Mouse (Mus musculus) yolk sac, embryonic 10.5 days (tissue): ENCODE data around the gene Arhgap18.

Source experiments
- DNase-seq: peaks from one replicate; pipeline ENCODE4 v3.0.0-alpha.2; 2017; ENCODE audit warnings: low spot score

Gene Arhgap18

GRCm38 (mm10) chr10:26828412-26829137, 75.4 kb downstream of the Arhgap18 start:
- DNase-seq: peak; percentile 77

- DNase-seq: no peak
These were observed 78.8 kb downstream of the Arhgap18 start for GRCm38 (mm10) chr10:26832068-26832467.

GRCm38 (mm10) chr10:26832669-26833249, 79.5 kb downstream of the Arhgap18 start:
- no peak for DNase-seq

- peak; percentile 33 for DNase-seq
These were observed 80.2 kb downstream of the Arhgap18 start for GRCm38 (mm10) chr10:26833393-26833792.

GRCm38 (mm10) chr10:26849311-26849710, 96.1 kb downstream of the Arhgap18 start:
- no peak for DNase-seq

GRCm38 (mm10) chr10:26849854-26850253, 96.6 kb downstream of the Arhgap18 start:
- DNase-seq: no peak

GRCm38 (mm10) chr10:26854556-26855100, 101.4 kb downstream of the Arhgap18 start:
- no peak for DNase-seq

GRCm38 (mm10) chr10:26855851-26856535, 102.8 kb downstream of the Arhgap18 start:
- no peak for DNase-seq

- no peak for DNase-seq
These were observed 104.4 kb downstream of the Arhgap18 start for GRCm38 (mm10) chr10:26857583-26857982.

GRCm38 (mm10) chr10:26858537-26858936, 105.3 kb downstream of the Arhgap18 start:
- no peak for DNase-seq

- DNase-seq: no peak
These were observed 108.0 kb downstream of the Arhgap18 start for GRCm38 (mm10) chr10:26861231-26861630.

- DNase-seq: no peak
These were observed 109.0 kb downstream of the Arhgap18 start for GRCm38 (mm10) chr10:26862207-26862606.

- no peak for DNase-seq
These were observed 110.8 kb downstream of the Arhgap18 start for GRCm38 (mm10) chr10:26863982-26864381.

- no peak for DNase-seq
These were observed 117.6 kb downstream of the Arhgap18 start for GRCm38 (mm10) chr10:26870802-26871201.

- DNase-seq: no peak
These were observed 124.1 kb downstream of the Arhgap18 start for GRCm38 (mm10) chr10:26877309-26877708.

GRCm38 (mm10) chr10:26878924-26879600, 125.8 kb downstream of the Arhgap18 start:
- DNase-seq: no peak

- DNase-seq: no peak
These were observed 131.7 kb downstream of the Arhgap18 start for GRCm38 (mm10) chr10:26884949-26885348.

GRCm38 (mm10) chr10:26889226-26889625, 136.0 kb downstream of the Arhgap18 start:
- DNase-seq: no peak

- DNase-seq: no peak
These were observed 136.5 kb downstream of the Arhgap18 start for GRCm38 (mm10) chr10:26889754-26890153.

- peak; percentile 47 for DNase-seq
These were observed 137.2 kb downstream of the Arhgap18 start for GRCm38 (mm10) chr10:26890269-26890955.

GRCm38 (mm10) chr10:26893091-26893490, 139.9 kb downstream of the Arhgap18 start:
- DNase-seq: no peak

GRCm38 (mm10) chr10:26895726-26896125, 142.5 kb downstream of the Arhgap18 start:
- DNase-seq: no peak
